Mouse (Mus musculus): ENCODE measurements at regions not wholly inside any gene's neighbourhood (a gene's known extent, or its start where the extent isn't known, plus 50 kb on each side); places are given as distances from the start of the nearest gene placed in this dataset.

- no peaks in the 10 kb centered on the region for H3K4me1 ChIP-seq (ENCODE audit: control insufficient read depth in 1 of 2, insufficient read depth in 2 of 2)
- H3K79me2 ChIP-seq (replicated peaks; ENCODE audit: control insufficient read depth, extremely low read depth, insufficient read depth, poor library complexity, severe bottlenecking), result no peaks in the 10 kb centered on the region
- no peaks in the 10 kb centered on the region for H3K27me3 ChIP-seq (replicated peaks)
- dilution Hi-C loops (cut with MboI; ENCODE audit: extremely low pct_ligation_motif_present, extremely low pct_unique_long_range_greater_than_20kb, low sequenced_read_pairs) (no loop called here), in situ Hi-C loops (cut with MboI; ENCODE audit: low pct_ligation_motif_present, low pct_unique_long_range_greater_than_20kb, low sequenced_read_pairs) (no loop called here)
- H3K9me3 ChIP-seq (replicated peaks; ENCODE audit: low read length), result peaks cover 4% of the 10 kb centered on the region
- no peaks in the 10 kb centered on the region for H3K36me3 ChIP-seq (replicated peaks in 1 of 2; ENCODE audit: control insufficient read depth in 1 of 2, insufficient read depth in 1 of 2, low read length in 1 of 2)
- H3K4me2 ChIP-seq (ENCODE audit: insufficient read depth, low read depth, poor library complexity, severe bottlenecking), result no peak overlapping the region
- DNase-seq (ENCODE audit: extremely low read depth), result no peak
- H3K27ac ChIP-seq (ENCODE audit: insufficient read depth, low read depth), result no peak overlapping the region
- TF ChIP-seq CTCF (conservative IDR thresholded peaks at IDR 0.05 in 1 of 2, IDR thresholded peaks at IDR 0.05 in 1 of 2; ENCODE audit: low read depth in 2 of 2, low read length in 2 of 2) (no peak), ZKSCAN1 (IDR thresholded peaks at IDR 0.05; ENCODE audit: borderline replicate concordance, low read depth, low read length) (no peak), MYC (IDR thresholded peaks at IDR 0.05; ENCODE audit: low read depth, low read length) (no peak), CHD2 (IDR thresholded peaks at IDR 0.05; ENCODE audit: low read length) (no peak), MAZ (IDR thresholded peaks at IDR 0.05; ENCODE audit: low read depth, low read length) (no peak)
- H3K9ac ChIP-seq (ENCODE audit: insufficient read depth, low read depth), result no peak overlapping the region
- no peak overlapping the region for H3K4me3 ChIP-seq (replicated peaks in 1 of 3; ENCODE audit: low read depth in 2 of 3, low read length in 2 of 3, poor library complexity in 1 of 3)
Measured at GRCm38 (mm10) chr13:115308586-115308985, 206.8 kb upstream of the Itga1 start.

GRCm38 (mm10) chr13:115287371-115287770 is 185.6 kb upstream of the Itga1 start:
- DNase-seq (ENCODE audit: extremely low read depth), result peak; percentile 16
- Histone ChIP-seq H3K36me3 (replicated peaks in 1 of 2; ENCODE audit: control insufficient read depth in 1 of 2, insufficient read depth in 1 of 2, low read length in 1 of 2) (no peaks in the 10 kb centered on the region), H3K27me3 (replicated peaks) (no peaks in the 10 kb centered on the region), H3K9ac (ENCODE audit: insufficient read depth, low read depth) (no peak overlapping the region), H3K9me3 (replicated peaks; ENCODE audit: low read length) (no peaks in the 10 kb centered on the region), H3K4me1 (ENCODE audit: control insufficient read depth in 1 of 2, insufficient read depth in 2 of 2) (no peaks in the 10 kb centered on the region), H3K4me2 (ENCODE audit: insufficient read depth, low read depth, poor library complexity, severe bottlenecking) (no peak overlapping the region), H3K27ac (ENCODE audit: insufficient read depth, low read depth) (no peak overlapping the region), H3K4me3 (replicated peaks in 1 of 3; ENCODE audit: low read depth in 2 of 3, low read length in 2 of 3, poor library complexity in 1 of 3) (no peak overlapping the region), H3K79me2 (replicated peaks; ENCODE audit: control insufficient read depth, extremely low read depth, insufficient read depth, poor library complexity, severe bottlenecking) (no peaks in the 10 kb centered on the region)
- TF ChIP-seq POLR2A (IDR thresholded peaks at IDR 0.05; ENCODE audit: low read depth, low read length) (no peak), KAT2A (IDR thresholded peaks at IDR 0.05; ENCODE audit: insufficient replicate concordance, low read length) (no peak), ZNF384 (IDR thresholded peaks at IDR 0.05; ENCODE audit: low read depth, low read length) (peak; percentile 70), USF1 (IDR thresholded peaks at IDR 0.05; ENCODE audit: low read depth, low read length) (no peak), USF2 (conservative IDR thresholded peaks at IDR 0.05; ENCODE audit: low read depth, low read length) (no peak), NELFE (IDR thresholded peaks at IDR 0.05; ENCODE audit: low read depth, low read length) (no peak), UBTF (IDR thresholded peaks at IDR 0.05; ENCODE audit: low read depth, low read length) (no peak), TCF12 (IDR thresholded peaks at IDR 0.05; ENCODE audit: low read depth, low read length) (no peak), ZC3H11A (IDR thresholded peaks at IDR 0.05; ENCODE audit: low read depth, low read length) (no peak), SMC3 (IDR thresholded peaks at IDR 0.05; ENCODE audit: low read depth, low read length) (peak; percentile 21), RAD21 (IDR thresholded peaks at IDR 0.05; ENCODE audit: low read depth, low read length) (peak; percentile 49), CTCF (conservative IDR thresholded peaks at IDR 0.05 in 1 of 2, IDR thresholded peaks at IDR 0.05 in 1 of 2; ENCODE audit: low read depth in 2 of 2, low read length in 2 of 2) (peak in 1 of 2 experiments; percentile 44; a peak in 2 of 4 replicates), PAX5 (IDR thresholded peaks at IDR 0.05; ENCODE audit: low read length) (no peak), MYC (IDR thresholded peaks at IDR 0.05; ENCODE audit: low read depth, low read length) (no peak), ZKSCAN1 (IDR thresholded peaks at IDR 0.05; ENCODE audit: borderline replicate concordance, low read depth, low read length) (no peak), JUND (conservative IDR thresholded peaks at IDR 0.05; ENCODE audit: low read depth, low read length) (no peak), EP300 (IDR thresholded peaks at IDR 0.05; ENCODE audit: low read length) (no peak), ZMIZ1 (IDR thresholded peaks at IDR 0.05; ENCODE audit: low read depth, low read length) (no peak), ELF1 (IDR thresholded peaks at IDR 0.05; ENCODE audit: low read depth, low read length) (no peak), NRF1 (IDR thresholded peaks at IDR 0.05; ENCODE audit: low read depth, low read length) (no peak), IRF4 (IDR thresholded peaks at IDR 0.05; ENCODE audit: low read depth, low read length) (no peak), ETS1 (conservative IDR thresholded peaks at IDR 0.05; ENCODE audit: low read depth, low read length) (no peak)
- in situ Hi-C loops (cut with MboI; ENCODE audit: low pct_ligation_motif_present, low pct_unique_long_range_greater_than_20kb, low sequenced_read_pairs) (no loop called here), dilution Hi-C loops (cut with MboI; ENCODE audit: extremely low pct_ligation_motif_present, extremely low pct_unique_long_range_greater_than_20kb, low sequenced_read_pairs) (no loop called here)
